Mouse (Mus musculus): Measurements from ENCODE around the gene Pigl. TPM values are rescaled to one million over a fixed set of nuclear protein-coding genes. Genes with fewer than 3 reads are reported as not detected.
A peak's percentile ranks its signal among the peaks of the same experiment; 100 is the strongest.
"Not testable (repeated sequence)": the region's sequence is repeated elsewhere in the genome, so short reads cannot be mapped to it uniquely, and the experiment has no call there.

Gene Pigl
- total RNA-seq, 1 experiment from 2014 or later = 9.9 TPM

- ATAC-seq (ENCODE audit: extremely low read depth, insufficient number of reproducible peaks, low FRiP score, poor library complexity, severe bottlenecking) = no peak
Measured at GRCm38 (mm10) chr11:62464696-62465095, 6.4 kb downstream of the Pigl start.

GRCm38 (mm10) chr11:62465849-62466248 lies 7.6 kb downstream of the Pigl start:
- ATAC-seq (ENCODE audit: extremely low read depth, insufficient number of reproducible peaks, low FRiP score, poor library complexity, severe bottlenecking) = no peak

- peak; percentile 84 for ATAC-seq (ENCODE audit: extremely low read depth, insufficient number of reproducible peaks, low FRiP score, poor library complexity, severe bottlenecking)
Measured at GRCm38 (mm10) chr11:62466546-62466945, 8.3 kb downstream of the Pigl start.

- not testable (repeated sequence) for ATAC-seq (ENCODE audit: extremely low read depth, insufficient number of reproducible peaks, low FRiP score, poor library complexity, severe bottlenecking)
Measured at GRCm38 (mm10) chr11:62467289-62467688, 9.0 kb downstream of the Pigl start.

- peak; percentile 69 for ATAC-seq (ENCODE audit: extremely low read depth, insufficient number of reproducible peaks, low FRiP score, poor library complexity, severe bottlenecking)
Measured at GRCm38 (mm10) chr11:62470451-62470850, 12.2 kb downstream of the Pigl start.

GRCm38 (mm10) chr11:62473516-62473915 lies 15.3 kb downstream of the Pigl start:
- no peak for ATAC-seq (ENCODE audit: extremely low read depth, insufficient number of reproducible peaks, low FRiP score, poor library complexity, severe bottlenecking)

GRCm38 (mm10) chr11:62476156-62476555 lies 17.9 kb downstream of the Pigl start:
- ATAC-seq (ENCODE audit: extremely low read depth, insufficient number of reproducible peaks, low FRiP score, poor library complexity, severe bottlenecking) = no peak

GRCm38 (mm10) chr11:62478931-62479330 lies 20.7 kb downstream of the Pigl start:
- no peak for ATAC-seq (ENCODE audit: extremely low read depth, insufficient number of reproducible peaks, low FRiP score, poor library complexity, severe bottlenecking)

GRCm38 (mm10) chr11:62479581-62479980 lies 21.3 kb downstream of the Pigl start:
- ATAC-seq (ENCODE audit: extremely low read depth, insufficient number of reproducible peaks, low FRiP score, poor library complexity, severe bottlenecking) = no peak

GRCm38 (mm10) chr11:62486949-62487348 lies 28.7 kb downstream of the Pigl start:
- no peak for ATAC-seq (ENCODE audit: extremely low read depth, insufficient number of reproducible peaks, low FRiP score, poor library complexity, severe bottlenecking)

GRCm38 (mm10) chr11:62487540-62488350 lies 29.5 kb downstream of the Pigl start:
- no peak for ATAC-seq (ENCODE audit: extremely low read depth, insufficient number of reproducible peaks, low FRiP score, poor library complexity, severe bottlenecking)

GRCm38 (mm10) chr11:62493701-62494100 lies 35.4 kb downstream of the Pigl start:
- ATAC-seq (ENCODE audit: extremely low read depth, insufficient number of reproducible peaks, low FRiP score, poor library complexity, severe bottlenecking) = no peak

GRCm38 (mm10) chr11:62494754-62495275 lies 36.6 kb downstream of the Pigl start:
- peak; percentile 70 for ATAC-seq (ENCODE audit: extremely low read depth, insufficient number of reproducible peaks, low FRiP score, poor library complexity, severe bottlenecking)

GRCm38 (mm10) chr11:62495276-62495801 lies 37.1 kb downstream of the Pigl start:
- ATAC-seq (ENCODE audit: extremely low read depth, insufficient number of reproducible peaks, low FRiP score, poor library complexity, severe bottlenecking) = no peak

- peak; percentile 63; the same call in 1 of the 2 replicates for ATAC-seq (ENCODE audit: extremely low read depth, insufficient number of reproducible peaks, low FRiP score, poor library complexity, severe bottlenecking)
Measured at GRCm38 (mm10) chr11:62496151-62496715, 38.0 kb downstream of the Pigl start.

GRCm38 (mm10) chr11:62497181-62497580 lies 38.9 kb downstream of the Pigl start:
- ATAC-seq (ENCODE audit: extremely low read depth, insufficient number of reproducible peaks, low FRiP score, poor library complexity, severe bottlenecking) = no peak

- ATAC-seq (ENCODE audit: extremely low read depth, insufficient number of reproducible peaks, low FRiP score, poor library complexity, severe bottlenecking) = no peak
Measured at GRCm38 (mm10) chr11:62498802-62499201, 40.5 kb downstream of the Pigl start.

- no peak for ATAC-seq (ENCODE audit: extremely low read depth, insufficient number of reproducible peaks, low FRiP score, poor library complexity, severe bottlenecking)
Measured at GRCm38 (mm10) chr11:62500529-62500928, 42.3 kb downstream of the Pigl start.

GRCm38 (mm10) chr11:62507683-62508082 lies 49.4 kb downstream of the Pigl start:
- peak; percentile 37; the same call in 1 of the 2 replicates for ATAC-seq (ENCODE audit: extremely low read depth, insufficient number of reproducible peaks, low FRiP score, poor library complexity, severe bottlenecking)

- not testable (repeated sequence) for ATAC-seq (ENCODE audit: extremely low read depth, insufficient number of reproducible peaks, low FRiP score, poor library complexity, severe bottlenecking)
Measured at GRCm38 (mm10) chr11:62508365-62508764, 50.1 kb downstream of the Pigl start.

All from neutrophil, adult 5-6 weeks (primary cell).